Mouse (Mus musculus) heart, postnatal 25 days (tissue): ENCODE data around the gene Lhpp. TPM values are rescaled to one million over a fixed set of nuclear protein-coding genes. Genes with fewer than 3 reads are reported as not detected.

ENCODE experiments used
- DNase-seq: peaks from one replicate; pipeline ENCODE4 v3.0.0; 2022; ENCODE audit warnings: low spot score
- intact Hi-C: fragments of 180-260 bp; cut with DNase I; formaldehyde crosslinking; loops from one replicate; pipeline ENCODE4 v1.15.1; 2025
- total RNA-seq, 2 experiments: library from RNA; stranded (reverse); gene quantifications; 2 replicates each; pipeline ENCODE4 v1.2.3; 2021

Lhpp gene
- total RNA-seq, 2 experiments from 2014 or later = 14.6 to 15.6 TPM

- DNase-seq = no peak
- intact Hi-C loops = loop anchor here (5.0 to 10.0 kb wide), 2 partner anchors 40 to 148 kb away; partner anchors contain the start of gene Oat
Measured at GRCm38 (mm10) chr7:132722401-132723370, 112.2 kb downstream of the Lhpp start.

GRCm38 (mm10) chr7:132723906-132724305 is 113.5 kb downstream of the Lhpp start:
- intact Hi-C loops = loop anchor here (5.0 to 10.0 kb wide), 2 partner anchors 42 to 149 kb away; partner anchors contain the start of gene Oat
- peak; percentile 83 for DNase-seq

DNA sequence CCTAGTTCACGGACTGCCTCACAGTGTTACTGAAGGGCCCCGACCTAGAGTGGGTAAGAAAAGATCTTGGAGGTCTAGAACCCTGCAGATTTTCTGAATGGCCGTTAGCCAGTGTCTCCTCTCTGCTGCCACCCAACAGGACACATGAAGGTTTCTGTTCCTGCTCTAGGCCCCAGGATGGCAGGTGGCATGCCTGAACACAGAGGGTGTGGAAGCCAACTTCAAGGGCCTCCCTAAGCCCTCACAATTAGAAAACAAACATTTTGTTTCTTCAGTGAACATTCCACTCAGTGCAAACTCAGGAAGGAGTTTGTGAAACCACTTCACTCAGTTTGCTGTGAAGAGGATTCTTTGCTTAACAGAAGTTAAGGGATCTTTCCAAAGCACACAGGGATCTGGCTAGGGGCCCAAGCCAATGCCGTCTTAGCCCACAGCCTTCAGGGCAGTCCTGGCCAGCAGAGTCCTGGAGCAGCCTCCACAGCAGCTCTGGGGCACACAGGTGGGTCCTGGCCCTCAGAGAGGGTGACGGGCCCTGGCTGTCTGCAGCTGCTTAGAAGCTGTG is 114.1 kb downstream of the Lhpp start:
- no peak for DNase-seq
- intact Hi-C loops = loop anchor here (5.0 to 10.0 kb wide), 2 partner anchors 42 to 150 kb away; partner anchors contain the start of gene Oat

DNA sequence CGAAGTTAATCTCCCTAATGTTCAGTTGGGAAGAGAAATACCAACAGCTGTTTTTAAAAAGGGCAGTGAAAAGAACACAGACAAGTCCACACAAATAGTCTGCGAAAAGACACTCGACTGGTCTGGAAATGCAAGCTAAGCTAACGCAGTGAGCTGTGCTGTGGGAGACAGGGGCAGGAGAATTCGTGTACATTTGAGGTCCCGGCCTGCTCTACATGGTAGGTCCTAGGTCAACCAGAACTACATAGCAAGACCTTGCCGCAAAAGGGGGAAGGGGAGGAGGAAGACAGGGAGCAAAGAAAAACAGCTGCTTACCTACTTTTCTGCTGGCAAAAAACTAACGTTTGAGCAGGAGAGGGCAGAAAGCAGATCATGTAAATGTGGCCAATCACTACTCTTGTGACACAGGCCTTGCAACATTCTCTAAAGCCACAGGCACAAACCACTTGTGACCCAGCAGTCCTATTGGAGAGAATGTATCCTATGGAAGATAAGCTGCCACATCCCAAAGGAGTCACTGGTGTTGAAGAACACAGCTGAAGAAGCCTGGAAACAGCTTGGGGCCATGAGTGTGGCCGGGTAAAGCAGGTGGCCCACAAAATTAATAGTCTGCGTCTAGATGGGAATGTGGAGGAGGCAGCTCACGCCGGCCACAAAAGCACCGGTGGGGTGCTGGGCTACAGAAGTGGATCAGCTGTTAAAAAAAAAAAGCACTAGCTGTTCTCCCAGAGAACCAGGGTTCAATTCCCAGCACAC is 115.8 kb downstream of the Lhpp start:
- intact Hi-C loops = loop anchor here (10.0 kb wide), 1 partner anchor 151 kb away; the partner anchor contains the start of gene Oat
- DNase-seq = no peak

- intact Hi-C loops = loop anchor here (10.0 kb wide), 1 partner anchor 154 kb away; the partner anchor contains the start of gene Oat
- DNase-seq = no peak
Measured at GRCm38 (mm10) chr7:132729093-132729831, 118.8 kb downstream of the Lhpp start.

GRCm38 (mm10) chr7:132730510-132730909 is 120.1 kb downstream of the Lhpp start:
- intact Hi-C loops = no loop called here

GRCm38 (mm10) chr7:132731558-132731957 is 121.1 kb downstream of the Lhpp start:
- intact Hi-C loops = no loop called here

More at GRCm38 (mm10) chr7:132730510-132730909, 120.1 kb downstream of the Lhpp start:
- no peak for DNase-seq

DNA sequence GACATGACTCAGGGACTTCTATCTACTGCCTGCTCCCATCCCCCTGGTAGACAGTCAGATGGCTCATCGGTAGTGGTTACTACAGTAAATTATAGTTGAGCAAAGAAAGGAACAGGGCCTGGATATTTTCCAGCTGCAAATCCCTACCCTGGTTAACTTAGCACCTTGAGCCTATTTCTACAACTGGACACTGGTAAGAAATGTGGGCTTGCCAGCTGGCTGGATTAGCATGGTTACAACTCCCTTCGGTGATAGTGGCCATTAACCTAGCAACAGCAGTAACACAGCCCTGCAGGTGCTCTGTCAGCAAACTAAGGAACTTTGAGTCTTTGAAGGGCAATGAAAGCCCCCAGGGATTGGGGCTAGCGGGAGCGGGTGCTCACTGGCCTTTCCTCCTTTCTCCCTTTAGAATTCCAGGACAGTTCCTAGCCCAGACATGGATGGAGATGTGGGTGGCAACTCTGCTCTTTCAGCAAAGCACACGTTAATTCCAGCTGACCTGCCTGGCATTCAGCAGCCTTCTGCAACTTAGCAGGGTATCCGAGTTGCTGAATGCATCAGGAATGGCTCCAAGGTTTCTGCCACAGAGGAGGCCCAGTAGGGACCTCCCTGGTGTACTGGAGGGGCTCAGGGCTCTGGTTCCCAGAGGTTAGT is 121.8 kb downstream of the Lhpp start:
- DNase-seq = no peak
- intact Hi-C loops = no loop called here

More at GRCm38 (mm10) chr7:132731558-132731957, 121.1 kb downstream of the Lhpp start:
- no peak for DNase-seq

GRCm38 (mm10) chr7:132733521-132733920 is 123.1 kb downstream of the Lhpp start:
- no peak for DNase-seq
- intact Hi-C loops = no loop called here

GRCm38 (mm10) chr7:132734222-132734621 is 123.8 kb downstream of the Lhpp start:
- intact Hi-C loops = loop anchor here (2.0 kb wide), 2 partner anchors 19 to 77 kb away; no protein-coding TSS in a partner anchor
- no peak for DNase-seq

GRCm38 (mm10) chr7:132735145-132735544 is 124.7 kb downstream of the Lhpp start:
- DNase-seq = peak; percentile 48
- intact Hi-C loops = loop anchor here (2.0 to 5.0 kb wide), 5 partner anchors 20 to 78 kb away; no protein-coding TSS in a partner anchor

GRCm38 (mm10) chr7:132736099-132736862 is 125.8 kb downstream of the Lhpp start:
- DNase-seq = peak; percentile 34
- intact Hi-C loops = loop anchor here (5.0 kb wide), 3 partner anchors 36 to 79 kb away; no protein-coding TSS in a partner anchor

GRCm38 (mm10) chr7:132738844-132739243 is 128.4 kb downstream of the Lhpp start:
- no peak for DNase-seq
- intact Hi-C loops = loop anchor here (5.0 kb wide), 3 partner anchors 33 to 82 kb away; no protein-coding TSS in a partner anchor

DNA sequence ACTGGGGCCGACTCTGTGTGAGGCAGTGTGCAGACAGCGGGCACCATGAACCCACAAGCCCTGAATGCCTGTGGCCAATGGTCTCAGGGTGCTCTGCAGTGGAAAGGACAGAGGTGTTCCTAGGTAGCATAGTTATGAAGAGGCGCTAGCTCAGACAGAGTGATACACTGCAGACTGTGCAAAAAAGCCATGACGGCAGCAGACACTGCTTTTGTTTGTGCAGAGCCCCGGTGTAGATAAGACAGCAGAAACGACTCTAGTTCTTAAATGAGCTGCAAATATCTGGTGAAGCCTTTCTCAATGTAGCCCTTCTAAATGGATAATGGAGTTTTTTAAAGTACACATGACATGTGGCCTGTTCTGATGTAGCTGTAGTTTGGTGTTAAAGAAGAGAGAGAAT is 129.4 kb downstream of the Lhpp start:
- intact Hi-C loops = loop anchor here (5.0 kb wide), 3 partner anchors 32 to 83 kb away; no protein-coding TSS in a partner anchor
- DNase-seq = no peak

- intact Hi-C loops = no loop called here
Measured at GRCm38 (mm10) chr7:132742912-132743311, 132.5 kb downstream of the Lhpp start.

DNA sequence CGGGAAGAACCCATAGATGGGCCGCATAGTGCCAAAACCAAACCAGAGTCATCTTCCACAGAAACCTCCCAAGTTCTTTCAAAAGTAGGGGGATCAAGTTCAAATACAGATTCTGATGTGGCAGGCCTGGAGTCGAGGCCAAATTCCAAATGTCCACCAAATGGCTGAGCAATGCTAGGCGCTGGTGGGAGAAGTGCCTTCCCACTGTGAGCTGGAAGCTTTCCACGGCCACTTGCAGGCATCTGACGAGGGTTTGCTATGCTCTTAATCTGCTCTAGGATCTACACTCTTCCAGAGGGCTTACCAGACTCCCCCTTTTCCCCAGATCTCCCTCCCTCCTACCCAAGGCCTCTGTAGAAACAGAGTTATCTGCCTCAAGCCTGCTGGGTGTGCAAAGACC is 136.7 kb downstream of the Lhpp start:
- no peak for DNase-seq
- intact Hi-C loops = no loop called here

More at GRCm38 (mm10) chr7:132742912-132743311, 132.5 kb downstream of the Lhpp start:
- no peak for DNase-seq

DNA sequence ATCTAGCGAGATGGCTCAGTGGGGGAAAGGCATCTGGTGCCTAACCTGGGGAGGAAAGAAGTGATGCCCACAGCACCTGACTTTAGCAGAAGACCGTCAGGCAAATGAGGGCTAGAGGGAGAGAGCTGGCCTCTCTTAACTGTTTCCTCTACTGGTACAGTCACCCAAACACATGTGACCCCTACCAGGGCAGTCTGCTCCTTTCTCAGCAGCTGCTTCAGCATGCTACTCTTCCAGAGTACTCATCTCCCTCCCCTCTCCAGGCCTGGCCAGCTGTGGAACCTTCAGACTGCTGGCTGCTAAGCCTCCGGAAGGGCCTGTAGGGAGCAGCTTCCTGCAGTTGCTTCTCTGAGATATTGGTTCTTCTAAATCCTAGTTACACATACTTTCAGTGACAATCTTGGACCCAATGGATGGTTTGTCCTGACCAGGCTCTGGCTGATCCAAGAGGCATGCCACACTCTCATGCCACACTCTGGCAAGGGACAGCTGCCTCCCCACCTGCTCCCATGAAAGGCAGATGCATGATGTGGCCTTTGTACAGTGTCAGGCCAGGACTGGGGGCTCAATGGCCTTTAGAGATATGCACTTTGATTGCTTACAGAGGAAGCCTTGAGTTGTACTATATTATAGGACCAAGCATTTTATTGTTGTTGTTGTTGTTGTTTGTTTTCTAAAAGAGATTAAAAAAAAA is 137.8 kb downstream of the Lhpp start:
- DNase-seq = no peak
- intact Hi-C loops = no loop called here
